Mouse (Mus musculus): ENCODE data around the gene Vdr.

Gene Vdr

GRCm38 (mm10) chr15:97830253-97830787 is 80.1 kb downstream of the Vdr start:
- DNase-seq (ENCODE audit: low read depth, low spot score): no peak

GRCm38 (mm10) chr15:97829432-97829831 is 81.0 kb downstream of the Vdr start:
- no peak for DNase-seq (ENCODE audit: low read depth, low spot score)

GRCm38 (mm10) chr15:97828901-97829338 is 81.5 kb downstream of the Vdr start:
- DNase-seq (ENCODE audit: low read depth, low spot score): no peak

- DNase-seq (ENCODE audit: low read depth, low spot score): no peak
Measured at GRCm38 (mm10) chr15:97828221-97828842, 82.1 kb downstream of the Vdr start.

GRCm38 (mm10) chr15:97827401-97827800 is 83.0 kb downstream of the Vdr start:
- no peak for DNase-seq (ENCODE audit: low read depth, low spot score)

GRCm38 (mm10) chr15:97826588-97827261 is 83.7 kb downstream of the Vdr start:
- no peak for DNase-seq (ENCODE audit: low read depth, low spot score)

- no peak for DNase-seq (ENCODE audit: low read depth, low spot score)
Measured at GRCm38 (mm10) chr15:97825941-97826587, 84.4 kb downstream of the Vdr start.

GRCm38 (mm10) chr15:97825071-97825940 is 85.1 kb downstream of the Vdr start:
- DNase-seq (ENCODE audit: low read depth, low spot score): no peak

- DNase-seq (ENCODE audit: low read depth, low spot score): no peak
Measured at GRCm38 (mm10) chr15:97824042-97824441, 86.4 kb downstream of the Vdr start.

GRCm38 (mm10) chr15:97823479-97823878 is 87.0 kb downstream of the Vdr start:
- no peak for DNase-seq (ENCODE audit: low read depth, low spot score)

- no peak for DNase-seq (ENCODE audit: low read depth, low spot score)
Measured at GRCm38 (mm10) chr15:97822545-97823228, 87.7 kb downstream of the Vdr start.

GRCm38 (mm10) chr15:97821983-97822363 is 88.5 kb downstream of the Vdr start:
- no peak for DNase-seq (ENCODE audit: low read depth, low spot score)

- no peak for DNase-seq (ENCODE audit: low read depth, low spot score)
Measured at GRCm38 (mm10) chr15:97821321-97821982, 89.0 kb downstream of the Vdr start.

- no peak for DNase-seq (ENCODE audit: low read depth, low spot score)
Measured at GRCm38 (mm10) chr15:97819937-97820336, 90.5 kb downstream of the Vdr start.

GRCm38 (mm10) chr15:97816199-97816994 is 94.0 kb downstream of the Vdr start:
- no peak for DNase-seq (ENCODE audit: low read depth, low spot score)

GRCm38 (mm10) chr15:97815254-97815653 is 95.2 kb downstream of the Vdr start:
- DNase-seq (ENCODE audit: low read depth, low spot score): no peak

- DNase-seq (ENCODE audit: low read depth, low spot score): no peak
Measured at GRCm38 (mm10) chr15:97814703-97815102, 95.7 kb downstream of the Vdr start.

GRCm38 (mm10) chr15:97813452-97814204 is 96.8 kb downstream of the Vdr start:
- DNase-seq (ENCODE audit: low read depth, low spot score): no peak

GRCm38 (mm10) chr15:97812875-97813274 is 97.6 kb downstream of the Vdr start:
- DNase-seq (ENCODE audit: low read depth, low spot score): no peak
